Mouse (Mus musculus): ENCODE measurements at regions not wholly inside any gene's neighbourhood (a gene's known extent, or its start where the extent isn't known, plus 50 kb on each side); places are given as distances from the start of the nearest gene placed in this dataset.

DNA sequence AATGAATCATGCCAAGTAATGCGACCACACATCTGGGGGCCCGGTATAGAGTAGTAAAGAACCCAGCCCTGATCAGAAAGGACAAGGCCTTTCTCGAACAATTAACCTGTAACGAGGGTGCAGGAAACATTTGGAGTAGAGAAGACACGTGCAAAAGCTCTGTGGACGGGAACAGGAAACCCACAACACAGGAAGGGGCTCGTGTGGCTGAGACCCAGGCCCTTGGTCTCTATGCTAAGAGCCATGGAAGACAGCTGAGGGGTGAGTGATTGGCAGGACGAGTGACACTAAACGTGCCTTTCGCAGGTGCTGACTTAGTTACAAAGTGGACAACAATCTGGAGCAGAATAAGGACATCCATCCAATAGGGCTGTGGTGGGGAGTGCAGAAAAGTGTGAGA lies 106.3 kb downstream of the Sp3 start:
- TF ChIP-seq SIN3A (IDR thresholded peaks at IDR 0.05; ENCODE audit: low read length) (no peak), ZMIZ1 (IDR thresholded peaks at IDR 0.05; ENCODE audit: low read depth, low read length) (no peak), EP300 (IDR thresholded peaks at IDR 0.05; ENCODE audit: low read depth in 1 of 2, low read length in 2 of 2) (no peak), SMC3 (IDR thresholded peaks at IDR 0.05; ENCODE audit: low read depth, low read length) (no peak), MXI1 (IDR thresholded peaks at IDR 0.05; ENCODE audit: low read depth, low read length) (no peak), RCOR1 (IDR thresholded peaks at IDR 0.05; ENCODE audit: low read depth, low read length) (no peak)
- no peak overlapping the region for H3K27ac ChIP-seq (ENCODE audit: control insufficient read depth, low read depth, low read length)
- H3K9ac ChIP-seq (ENCODE audit: control insufficient read depth, low read depth, low read length, poor library complexity, severe bottlenecking) = no peak overlapping the region
- no peaks in the 10 kb centered on the region for H3K4me1 ChIP-seq (ENCODE audit: control insufficient read depth in 1 of 2, insufficient read depth in 2 of 2, low read length in 2 of 2)
- no peak overlapping the region for H3K4me3 ChIP-seq (ENCODE audit: control insufficient read depth in 1 of 2, insufficient read depth in 1 of 2, low read depth in 2 of 2, low read length in 2 of 2)
- H3K27me3 ChIP-seq (ENCODE audit: control insufficient read depth in 1 of 2, insufficient read depth in 2 of 2, low read length in 2 of 2) = peaks cover 5 to 10% of the 10 kb centered on the region in 2 experiments
- DNase-seq (ENCODE audit: low read depth, low spot score) = no peak
- H3K36me3 ChIP-seq (ENCODE audit: control insufficient read depth in 1 of 2, insufficient read depth in 2 of 2, low read length in 2 of 2) = no peaks in the 10 kb centered on the region
- H3K9me3 ChIP-seq (replicated peaks; ENCODE audit: insufficient read depth, low read length) = no peaks in the 10 kb centered on the region
- no peaks in the 10 kb centered on the region for H3K79me2 ChIP-seq (ENCODE audit: control insufficient read depth, insufficient read depth, low read length, poor library complexity)

DNA sequence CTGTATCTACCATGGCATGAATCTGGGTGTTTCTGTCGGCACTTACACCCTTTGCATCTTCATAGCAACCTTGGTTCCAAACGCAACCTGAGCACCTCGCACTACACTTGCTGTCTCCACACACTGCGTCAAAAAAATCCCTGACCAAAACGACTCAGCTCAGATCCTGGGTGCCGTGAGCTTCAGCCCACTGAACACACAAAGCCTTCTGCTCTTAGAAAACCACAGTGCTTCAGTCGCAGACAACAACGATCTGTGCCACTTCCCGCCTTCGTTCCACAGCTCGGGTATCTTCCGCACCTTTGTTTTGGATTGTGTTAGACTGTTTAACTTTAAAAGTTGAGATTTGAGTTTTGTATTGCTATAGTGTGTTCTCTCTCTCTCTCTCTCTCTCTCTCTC lies 105.7 kb downstream of the Sp3 start:
- Histone ChIP-seq H3K9ac (ENCODE audit: control insufficient read depth, low read depth, low read length, poor library complexity, severe bottlenecking) (no peak overlapping the region), H3K27ac (ENCODE audit: control insufficient read depth, low read depth, low read length) (no peak overlapping the region), H3K4me3 (ENCODE audit: control insufficient read depth in 1 of 2, insufficient read depth in 1 of 2, low read depth in 2 of 2, low read length in 2 of 2) (no peak overlapping the region), H3K27me3 (ENCODE audit: control insufficient read depth in 1 of 2, insufficient read depth in 2 of 2, low read length in 2 of 2) (peaks cover 5 to 10% of the 10 kb centered on the region in 2 experiments), H3K4me1 (ENCODE audit: control insufficient read depth in 1 of 2, insufficient read depth in 2 of 2, low read length in 2 of 2) (no peaks in the 10 kb centered on the region), H3K36me3 (ENCODE audit: control insufficient read depth in 1 of 2, insufficient read depth in 2 of 2, low read length in 2 of 2) (no peaks in the 10 kb centered on the region), H3K79me2 (ENCODE audit: control insufficient read depth, insufficient read depth, low read length, poor library complexity) (no peaks in the 10 kb centered on the region), H3K9me3 (replicated peaks; ENCODE audit: insufficient read depth, low read length) (no peaks in the 10 kb centered on the region)
- TF ChIP-seq BHLHE40 (IDR thresholded peaks at IDR 0.05; ENCODE audit: borderline replicate concordance, low read depth, low read length) (no peak), USF2 (IDR thresholded peaks at IDR 0.05; ENCODE audit: borderline replicate concordance in 1 of 2, insufficient read depth in 1 of 2, low read depth in 1 of 2, low read length in 2 of 2) (no peak), GATA1 (IDR thresholded peaks at IDR 0.05; ENCODE audit: low read depth, low read length) (no peak), CTCF (IDR thresholded peaks at IDR 0.05 in 2 of 3, conservative IDR thresholded peaks at IDR 0.05 in 1 of 3; ENCODE audit: control insufficient read depth in 1 of 3, insufficient read depth in 1 of 3, low read depth in 2 of 3, low read length in 3 of 3, poor library complexity in 1 of 3, severe bottlenecking in 1 of 3) (no peak), RAD21 (IDR thresholded peaks at IDR 0.05; ENCODE audit: low read depth, low read length) (no peak), POLR2AphosphoS2 (IDR thresholded peaks at IDR 0.05; ENCODE audit: low read length) (no peak)
- DNase-seq (ENCODE audit: low read depth, low spot score) = no peak

DNA sequence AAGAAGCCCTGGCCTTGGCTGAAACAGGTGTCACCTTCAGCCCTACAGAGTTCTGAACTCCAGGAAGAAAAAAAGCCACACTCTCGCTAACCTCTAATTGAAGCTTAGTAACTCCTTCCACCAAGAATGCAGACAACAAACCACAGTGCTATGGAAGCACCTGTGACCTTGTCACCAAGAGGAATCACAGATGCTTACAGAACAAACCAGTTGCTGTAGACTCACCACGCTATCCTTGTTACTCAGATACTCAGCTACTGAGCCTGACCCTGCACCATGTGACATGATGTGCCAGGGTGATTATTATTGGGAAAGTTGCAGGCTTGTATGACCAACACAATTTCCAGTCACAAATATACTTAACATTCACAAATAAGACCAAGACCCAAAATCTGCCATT lies 104.6 kb downstream of the Sp3 start:
- Histone ChIP-seq H3K4me1 (ENCODE audit: control insufficient read depth in 1 of 2, insufficient read depth in 2 of 2, low read length in 2 of 2) (no peaks in the 10 kb centered on the region), H3K27ac (ENCODE audit: control insufficient read depth, low read depth, low read length) (no peak overlapping the region), H3K9ac (ENCODE audit: control insufficient read depth, low read depth, low read length, poor library complexity, severe bottlenecking) (no peak overlapping the region), H3K36me3 (ENCODE audit: control insufficient read depth in 1 of 2, insufficient read depth in 2 of 2, low read length in 2 of 2) (no peaks in the 10 kb centered on the region), H3K4me3 (ENCODE audit: control insufficient read depth in 1 of 2, insufficient read depth in 1 of 2, low read depth in 2 of 2, low read length in 2 of 2) (no peak overlapping the region), H3K27me3 (ENCODE audit: control insufficient read depth in 1 of 2, insufficient read depth in 2 of 2, low read length in 2 of 2) (peaks cover 6 to 10% of the 10 kb centered on the region in 2 experiments), H3K79me2 (ENCODE audit: control insufficient read depth, insufficient read depth, low read length, poor library complexity) (no peaks in the 10 kb centered on the region), H3K9me3 (replicated peaks; ENCODE audit: insufficient read depth, low read length) (no peaks in the 10 kb centered on the region)
- DNase-seq (ENCODE audit: low read depth, low spot score) = no peak
- TF ChIP-seq NRF1 (IDR thresholded peaks at IDR 0.05; ENCODE audit: insufficient read depth, low read depth, low read length, poor library complexity, severe bottlenecking) = no peak
- TF ChIP-seq ZMIZ1 (IDR thresholded peaks at IDR 0.05; ENCODE audit: low read depth, low read length) = no peak
- no peak for TF ChIP-seq ZC3H11A (IDR thresholded peaks at IDR 0.05; ENCODE audit: low read depth, low read length)
- TF ChIP-seq HCFC1 (IDR thresholded peaks at IDR 0.05; ENCODE audit: low read depth, low read length) = no peak

All from MEL (cell line).